Mouse (Mus musculus): ENCODE measurements around the gene Arhgap1.

DNA sequence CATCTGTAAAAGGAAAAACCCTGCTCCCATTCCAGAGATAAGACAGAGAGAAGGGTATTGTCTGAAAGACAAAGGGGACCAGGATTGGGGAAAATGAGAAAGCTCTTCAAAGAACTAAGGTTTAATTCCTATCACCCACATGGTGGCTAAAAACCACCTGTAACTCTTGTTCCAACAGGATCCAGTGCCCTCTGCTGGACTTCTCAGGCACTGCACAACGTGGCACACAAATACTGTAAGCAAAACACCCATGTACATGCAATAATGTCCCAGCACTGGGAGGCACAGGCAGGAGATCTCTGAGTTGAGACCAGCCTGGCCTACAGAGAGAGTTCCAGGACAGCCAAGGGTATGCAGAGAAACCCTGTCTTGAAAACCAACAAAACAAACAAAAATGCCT lies 2.9 kb upstream of the Arhgap1 start:
- TF ChIP-seq POLR2A (IDR thresholded peaks at IDR 0.05; ENCODE audit: insufficient read depth, low read length) (no peak), CTCF (IDR thresholded peaks at IDR 0.05; ENCODE audit: low read depth, low read length) (peak; percentile 73), EP300 (IDR thresholded peaks at IDR 0.05; ENCODE audit: insufficient read depth, low read depth, low read length) (no peak)

Data from ES-Bruce4 (cell line).